Mouse (Mus musculus): Measurements from ENCODE around the gene Akap9. TPM values are rescaled to one million over a fixed set of nuclear protein-coding genes. Genes with fewer than 3 reads are reported as not detected.

The Akap9 gene
- polyA plus RNA-seq, 2 experiments = 34.3 to 114 TPM

GRCm38 (mm10) chr5:4066476-4067115, 138.7 kb downstream of the Akap9 start:
- no peak for TF ChIP-seq POLR2A (IDR thresholded peaks at IDR 0.05; ENCODE audit: borderline replicate concordance, extremely low read depth, insufficient read depth, insufficient read length)
- H3K27ac ChIP-seq (replicated peaks; ENCODE audit: low read depth, low read length) = no peak overlapping the region
- no peaks in the 10 kb centered on the region for H3K27me3 ChIP-seq (ENCODE audit: control insufficient read depth, insufficient read depth, low read length)
- H3K4me2 ChIP-seq (replicated peaks; ENCODE audit: low read depth, low read length, severe bottlenecking) = no peak overlapping the region
- WGBS = 92% methylated on average over 18 of the region's 18 CpGs
- DNase-seq (ENCODE audit: low spot score) (no peak), ATAC-seq (ENCODE audit: low FRiP score, low read depth) (no peak)
- H3K36me3 ChIP-seq (ENCODE audit: control insufficient read depth, insufficient read depth, low read length) = peaks cover 87% of the 10 kb centered on the region
- H3K9me3 ChIP-seq (ENCODE audit: control insufficient read depth, low read length) = no peaks in the 10 kb centered on the region
- H3K4me1 ChIP-seq (ENCODE audit: control insufficient read depth, insufficient read depth, low read length) = no peaks in the 10 kb centered on the region
- H3K9ac ChIP-seq (ENCODE audit: low read depth, low read length, severe bottlenecking) = no peak overlapping the region
- H3K4me3 ChIP-seq (replicated peaks; ENCODE audit: low read length) = no peak overlapping the region

GRCm38 (mm10) chr5:4067203-4067602, 139.3 kb downstream of the Akap9 start:
- H3K27me3 ChIP-seq (ENCODE audit: control insufficient read depth, insufficient read depth, low read length) = no peaks in the 10 kb centered on the region
- ATAC-seq (ENCODE audit: low FRiP score, low read depth) = no peak
- H3K4me1 ChIP-seq (ENCODE audit: control insufficient read depth, insufficient read depth, low read length) = no peaks in the 10 kb centered on the region
- DNase-seq (ENCODE audit: low spot score) = no peak
- 78% methylated on average over 3 of the region's 3 CpGs for WGBS
- no peak overlapping the region for H3K9ac ChIP-seq (ENCODE audit: low read depth, low read length, severe bottlenecking)
- peaks cover 85% of the 10 kb centered on the region for H3K36me3 ChIP-seq (ENCODE audit: control insufficient read depth, insufficient read depth, low read length)
- no peak overlapping the region for H3K27ac ChIP-seq (replicated peaks; ENCODE audit: low read depth, low read length)
- no peaks in the 10 kb centered on the region for H3K9me3 ChIP-seq (ENCODE audit: control insufficient read depth, low read length)
- no peak overlapping the region for H3K4me3 ChIP-seq (replicated peaks; ENCODE audit: low read length)
- TF ChIP-seq POLR2A (IDR thresholded peaks at IDR 0.05; ENCODE audit: borderline replicate concordance, extremely low read depth, insufficient read depth, insufficient read length) = no peak
- no peak overlapping the region for H3K4me2 ChIP-seq (replicated peaks; ENCODE audit: low read depth, low read length, severe bottlenecking)

GRCm38 (mm10) chr5:4079086-4079485, 151.2 kb downstream of the Akap9 start:
- no peak overlapping the region for H3K4me2 ChIP-seq (replicated peaks; ENCODE audit: low read depth, low read length, severe bottlenecking)
- peaks cover 65% of the 10 kb centered on the region for H3K36me3 ChIP-seq (ENCODE audit: control insufficient read depth, insufficient read depth, low read length)
- H3K27ac ChIP-seq (replicated peaks; ENCODE audit: low read depth, low read length) = no peak overlapping the region
- no peaks in the 10 kb centered on the region for H3K4me1 ChIP-seq (ENCODE audit: control insufficient read depth, insufficient read depth, low read length)
- no peak for DNase-seq (ENCODE audit: low spot score)
- no peaks in the 10 kb centered on the region for H3K27me3 ChIP-seq (ENCODE audit: control insufficient read depth, insufficient read depth, low read length)
- ATAC-seq (ENCODE audit: low FRiP score, low read depth) = no peak
- no peaks in the 10 kb centered on the region for H3K9me3 ChIP-seq (ENCODE audit: control insufficient read depth, low read length)
- no peak for TF ChIP-seq POLR2A (IDR thresholded peaks at IDR 0.05; ENCODE audit: borderline replicate concordance, extremely low read depth, insufficient read depth, insufficient read length)
- H3K4me3 ChIP-seq (replicated peaks; ENCODE audit: low read length) = no peak overlapping the region
- WGBS = 86% methylated on average over 3 of the region's 3 CpGs
- no peak overlapping the region for H3K9ac ChIP-seq (ENCODE audit: low read depth, low read length, severe bottlenecking)

GRCm38 (mm10) chr5:4080861-4081260, 153.0 kb downstream of the Akap9 start:
- DNase-seq (ENCODE audit: low spot score) (no peak), ATAC-seq (ENCODE audit: low FRiP score, low read depth) (no peak)
- no peaks in the 10 kb centered on the region for H3K4me1 ChIP-seq (ENCODE audit: control insufficient read depth, insufficient read depth, low read length)
- no peak overlapping the region for H3K4me2 ChIP-seq (replicated peaks; ENCODE audit: low read depth, low read length, severe bottlenecking)
- TF ChIP-seq POLR2A (IDR thresholded peaks at IDR 0.05; ENCODE audit: borderline replicate concordance, extremely low read depth, insufficient read depth, insufficient read length) = no peak
- peaks cover 72% of the 10 kb centered on the region for H3K36me3 ChIP-seq (ENCODE audit: control insufficient read depth, insufficient read depth, low read length)
- no peaks in the 10 kb centered on the region for H3K9me3 ChIP-seq (ENCODE audit: control insufficient read depth, low read length)
- H3K27me3 ChIP-seq (ENCODE audit: control insufficient read depth, insufficient read depth, low read length) = no peaks in the 10 kb centered on the region
- H3K4me3 ChIP-seq (replicated peaks; ENCODE audit: low read length) = no peak overlapping the region
- H3K27ac ChIP-seq (replicated peaks; ENCODE audit: low read depth, low read length) = no peak overlapping the region
- no peak overlapping the region for H3K9ac ChIP-seq (ENCODE audit: low read depth, low read length, severe bottlenecking)
- 72% methylated on average over 2 of the region's 2 CpGs for WGBS

GRCm38 (mm10) chr5:4081513-4081912, 153.7 kb downstream of the Akap9 start:
- H3K27me3 ChIP-seq (ENCODE audit: control insufficient read depth, insufficient read depth, low read length) = no peaks in the 10 kb centered on the region
- H3K9me3 ChIP-seq (ENCODE audit: control insufficient read depth, low read length) = no peaks in the 10 kb centered on the region
- H3K27ac ChIP-seq (replicated peaks; ENCODE audit: low read depth, low read length) = no peak overlapping the region
- DNase-seq (ENCODE audit: low spot score) = no peak
- no peak overlapping the region for H3K4me3 ChIP-seq (replicated peaks; ENCODE audit: low read length)
- no peak overlapping the region for H3K9ac ChIP-seq (ENCODE audit: low read depth, low read length, severe bottlenecking)
- ATAC-seq (ENCODE audit: low FRiP score, low read depth) = no peak
- 76% methylated on average over 2 of the region's 2 CpGs for WGBS
- H3K4me2 ChIP-seq (replicated peaks; ENCODE audit: low read depth, low read length, severe bottlenecking) = no peak overlapping the region
- peaks cover 72% of the 10 kb centered on the region for H3K36me3 ChIP-seq (ENCODE audit: control insufficient read depth, insufficient read depth, low read length)
- H3K4me1 ChIP-seq (ENCODE audit: control insufficient read depth, insufficient read depth, low read length) = no peaks in the 10 kb centered on the region
- no peak for TF ChIP-seq POLR2A (IDR thresholded peaks at IDR 0.05; ENCODE audit: borderline replicate concordance, extremely low read depth, insufficient read depth, insufficient read length)
